Mouse (Mus musculus) erythroid progenitor cell, adult 5-6 weeks (primary cell): ENCODE results near the gene Mast3. TPM values are rescaled to one million over a fixed set of nuclear protein-coding genes. Genes with fewer than 3 reads are reported as not detected.

Experiments
- ATAC-seq: replicated peaks from 2 replicates; pipeline ENCODE4 v1.8.0; 2016; ENCODE audit warnings: moderate number of reproducible peaks, mild to moderate bottlenecking, moderate TSS enrichment, inconsistent platforms; ENCODE audit not compliant: poor library complexity, low FRiP score, severe bottlenecking
- total RNA-seq, 2 experiments: library from RNA; stranded (forward) in 1 of 2; stranded (reverse) in 1 of 2; fragments of 150-400 nt in 1 of 2; fragments of 186-747, 209-891 nt in 1 of 2; gene quantifications; 2 replicates each; pipeline versions ENCODE4 v1.2.3 to v1.2.4; 2015 to 2017; ENCODE audit warnings: low replicate concordance in 2 of 2

Mast3 gene
- total RNA-seq, 2 experiments from 2014 or later: 3.0 to 13.4 TPM

GRCm38 (mm10) chr8:70787941-70788667, 16.8 kb downstream of the Mast3 start:
- no peak for ATAC-seq

GRCm38 (mm10) chr8:70787051-70787445, 17.8 kb downstream of the Mast3 start:
- no peak for ATAC-seq

GRCm38 (mm10) chr8:70786291-70787050, 18.4 kb downstream of the Mast3 start:
- ATAC-seq: no peak

GRCm38 (mm10) chr8:70780093-70780492, 24.8 kb downstream of the Mast3 start:
- no peak for ATAC-seq

- peak; percentile 81 for ATAC-seq
Measured at GRCm38 (mm10) chr8:70776496-70777444, 28.1 kb downstream of the Mast3 start, which contains the start of gene Pik3r2. Gene Pik3r2, minus strand, starts transcription at chr8:70776713.

- ATAC-seq: no peak
Measured at GRCm38 (mm10) chr8:70775851-70776495, 28.9 kb downstream of the Mast3 start.

- no peak for ATAC-seq
Measured at GRCm38 (mm10) chr8:70775227-70775626, 29.6 kb downstream of the Mast3 start.

- no peak for ATAC-seq
Measured at GRCm38 (mm10) chr8:70774740-70775139, 30.1 kb downstream of the Mast3 start.

- 0 out of 2 replicates have a peak, but pooled peaks have one; percentile 13 for ATAC-seq
Measured at GRCm38 (mm10) chr8:70773833-70774232, 31.0 kb downstream of the Mast3 start.

GRCm38 (mm10) chr8:70773410-70773809, 31.4 kb downstream of the Mast3 start:
- no peak for ATAC-seq

GRCm38 (mm10) chr8:70772890-70773289, 32.0 kb downstream of the Mast3 start:
- ATAC-seq: no peak

- no peak for ATAC-seq
Measured at GRCm38 (mm10) chr8:70772075-70772474, 32.8 kb downstream of the Mast3 start.

- ATAC-seq: no peak
Measured at GRCm38 (mm10) chr8:70771217-70771616, 33.6 kb downstream of the Mast3 start.

- no peak for ATAC-seq
Measured at GRCm38 (mm10) chr8:70770748-70771147, 34.1 kb downstream of the Mast3 start.

- no peak for ATAC-seq
Measured at GRCm38 (mm10) chr8:70769858-70770257, 35.0 kb downstream of the Mast3 start.

GRCm38 (mm10) chr8:70769359-70769758, 35.5 kb downstream of the Mast3 start:
- ATAC-seq: peak; percentile 70

GRCm38 (mm10) chr8:70768956-70769355, 35.9 kb downstream of the Mast3 start:
- no peak for ATAC-seq

- ATAC-seq: no peak
Measured at GRCm38 (mm10) chr8:70768231-70768776, 36.5 kb downstream of the Mast3 start.

- ATAC-seq: no peak
Measured at GRCm38 (mm10) chr8:70767503-70767902, 37.4 kb downstream of the Mast3 start.
